Mouse (Mus musculus) megakaryocyte, embryonic 14.5 days (primary cell): ENCODE measurements around the gene B3galnt1.

Source experiments
- FLI1 ChIP-seq: IDR thresholded peaks from 2 replicates; pipeline ENCODE4 v1.6.1; 2012; ENCODE audit warnings: low read length, inconsistent platforms, mixed read lengths
- GATA1 ChIP-seq: IDR thresholded peaks from 3 replicates; pipeline ENCODE4 v1.6.1; 2012; ENCODE audit warnings: mixed read lengths, low read length, inconsistent platforms, borderline replicate concordance

GRCm38 (mm10) chr3:69626213-69626962 is 27.6 kb upstream of the B3galnt1 start:
- no peak for TF ChIP-seq FLI1
- TF ChIP-seq GATA1 = no peak
